Mouse (Mus musculus) stomach, embryonic 16.5 days (tissue): ENCODE measurements at regions not wholly inside any gene's neighbourhood (a gene's known extent, or its start where the extent isn't known, plus 50 kb on each side); places are given as distances from the start of the nearest gene placed in this dataset.

ENCODE experiments used
- ATAC-seq: fragments of 200-750 bp; cut with Nextera tagmentation; 2 replicates; pipeline ENCODE4 v1.8.0; 2017; ENCODE audit warnings: moderate number of reproducible peaks, moderate TSS enrichment; ENCODE audit not compliant: insufficient read depth, low FRiP score
- H3K27ac ChIP-seq: fragments of 300-500 bp; sonication (generic); 2 replicates; pipeline ENCODE4 v1.5.1; 2014; ENCODE audit warnings: low read length
- H3K27me3 ChIP-seq: fragments of 300-500 bp; sonication (generic); 2 replicates; pipeline ENCODE4 v1.6.1; 2014; ENCODE audit warnings: low read length, control low read depth, mixed read lengths; ENCODE audit not compliant: control insufficient read depth, insufficient read depth
- H3K36me3 ChIP-seq: fragments of 300-500 bp; sonication (generic); 2 replicates; pipeline ENCODE4 v1.6.1; 2014; ENCODE audit warnings: low read length; ENCODE audit not compliant: control insufficient read depth, insufficient read depth
- H3K4me1 ChIP-seq: fragments of 300-500 bp; sonication (generic); 2 replicates; pipeline ENCODE4 v1.6.1; 2014; ENCODE audit warnings: low read length, control low read depth, mixed read lengths; ENCODE audit not compliant: control insufficient read depth, insufficient read depth
- H3K4me2 ChIP-seq: fragments of 300-500 bp; sonication (generic); 2 replicates; pipeline ENCODE4 v1.6.1; 2014; ENCODE audit warnings: low read depth, low read length, mixed read lengths
- H3K4me3 ChIP-seq: fragments of 300-500 bp; sonication (generic); replicated peaks from 2 replicates; pipeline ENCODE4 v1.5.1; 2014; ENCODE audit warnings: mild to moderate bottlenecking, low read length
- H3K9ac ChIP-seq: fragments of 300-500 bp; sonication (generic); 2 replicates; pipeline ENCODE4 v1.6.1; 2014; ENCODE audit warnings: low read length
- H3K9me3 ChIP-seq: fragments of 300-500 bp; sonication (generic); replicated peaks from 2 replicates; pipeline ENCODE4 v1.6.1; 2016; ENCODE audit warnings: low read length, control low read depth; ENCODE audit not compliant: control insufficient read depth
- WGBS: fragments of 180-500 bp; shearing (Covaris S2); extraction: QIAGEN DNeasy Blood & Tissue Kit; methylation state at CpG from one replicate; pipeline ENCODE4 v1.1.7; 2014; 5-methylcytosine and 5-hydroxymethylcytosine counted together

DNA sequence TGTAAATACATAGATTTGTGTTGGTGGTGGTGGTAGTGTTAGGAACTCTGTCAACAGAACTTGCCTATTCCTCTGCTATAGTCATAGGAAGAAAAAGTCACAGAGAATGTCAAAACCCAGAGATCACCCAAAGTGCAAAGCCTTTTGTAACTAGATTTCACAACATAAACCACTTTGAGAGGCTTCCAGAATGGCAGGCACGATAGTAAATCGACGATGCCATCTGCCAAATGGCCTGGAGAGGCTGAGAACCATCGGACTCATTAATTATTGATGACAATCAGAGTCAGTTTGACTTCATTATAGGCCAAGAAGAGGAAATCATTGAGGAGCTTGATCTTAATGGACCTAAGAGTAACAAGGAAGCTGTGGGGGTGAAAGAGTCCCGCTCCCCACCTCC, 207.6 kb upstream of the Kirrel3 start:
- Histone ChIP-seq H3K27me3 (no peaks in the 10 kb centered on the region), H3K36me3 (no peaks in the 10 kb centered on the region)

DNA sequence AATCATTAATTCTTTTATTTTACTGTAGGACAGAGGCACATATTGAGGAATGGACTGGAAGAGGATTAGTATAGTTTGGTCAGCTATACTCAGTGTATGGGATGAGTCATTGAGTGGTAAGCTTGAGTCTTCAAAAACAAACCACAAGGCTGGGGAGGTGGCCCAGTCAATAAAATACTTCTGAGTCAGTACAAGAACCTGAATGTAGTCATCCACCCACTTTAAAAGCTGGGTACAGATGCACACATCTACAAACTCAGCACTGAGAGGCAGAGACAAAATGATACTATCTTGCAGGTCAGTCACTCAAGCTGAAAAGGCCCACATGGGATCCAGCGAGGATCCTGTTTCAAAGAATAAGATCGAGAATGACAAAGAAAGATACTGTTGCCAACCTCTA, 206.3 kb upstream of the Kirrel3 start:
- ATAC-seq = no peak
- WGBS = 75% methylated on average over 2 of the region's 2 CpGs
- no peak overlapping the region for H3K4me2 ChIP-seq
- H3K27me3 ChIP-seq = no peaks in the 10 kb centered on the region
- no peaks in the 10 kb centered on the region for H3K36me3 ChIP-seq
- H3K9me3 ChIP-seq = no peaks in the 10 kb centered on the region
- no peaks in the 10 kb centered on the region for H3K4me1 ChIP-seq
- no peak overlapping the region for H3K9ac ChIP-seq
- no peak overlapping the region for H3K27ac ChIP-seq
- no peak overlapping the region for H3K4me3 ChIP-seq

More for the DNA sequence above, 207.6 kb upstream of the Kirrel3 start:
- WGBS = 66% methylated on average over 5 of the region's 5 CpGs
- no peak overlapping the region for H3K27ac ChIP-seq
- no peaks in the 10 kb centered on the region for H3K9me3 ChIP-seq
- no peaks in the 10 kb centered on the region for H3K4me1 ChIP-seq
- ATAC-seq = no peak
- H3K4me2 ChIP-seq = no peak overlapping the region
- no peak overlapping the region for H3K4me3 ChIP-seq
- no peak overlapping the region for H3K9ac ChIP-seq

DNA sequence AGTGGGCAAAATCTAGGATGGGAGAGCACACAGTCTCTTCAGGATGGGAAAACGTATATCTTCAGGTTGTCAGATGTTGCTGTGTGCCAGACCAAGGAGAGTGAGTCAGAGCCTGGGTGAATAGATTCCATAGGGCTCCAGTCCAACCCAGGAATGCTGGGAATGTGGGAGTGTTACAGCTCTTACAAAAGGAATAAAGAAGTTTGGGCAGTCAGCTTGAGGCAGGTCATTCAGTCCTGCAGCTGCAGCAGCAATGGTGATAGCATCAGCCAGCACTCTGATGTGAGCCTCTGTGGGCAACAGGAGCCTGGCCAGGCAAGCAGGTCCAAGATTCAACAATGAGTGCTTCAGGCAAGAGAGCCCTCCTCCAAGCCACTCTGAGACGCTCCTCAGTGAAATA, 205.8 kb upstream of the Kirrel3 start:
- no peak overlapping the region for H3K9ac ChIP-seq
- ATAC-seq = peak; percentile 69; the same call in 1 of the 2 replicates
- no peaks in the 10 kb centered on the region for H3K9me3 ChIP-seq
- no peaks in the 10 kb centered on the region for H3K4me1 ChIP-seq
- no peaks in the 10 kb centered on the region for H3K36me3 ChIP-seq
- H3K27me3 ChIP-seq = no peaks in the 10 kb centered on the region
- no peak overlapping the region for H3K27ac ChIP-seq
- no peak overlapping the region for H3K4me3 ChIP-seq
- 34% methylated on average over 2 of the region's 2 CpGs for WGBS
- H3K4me2 ChIP-seq = no peak overlapping the region

DNA sequence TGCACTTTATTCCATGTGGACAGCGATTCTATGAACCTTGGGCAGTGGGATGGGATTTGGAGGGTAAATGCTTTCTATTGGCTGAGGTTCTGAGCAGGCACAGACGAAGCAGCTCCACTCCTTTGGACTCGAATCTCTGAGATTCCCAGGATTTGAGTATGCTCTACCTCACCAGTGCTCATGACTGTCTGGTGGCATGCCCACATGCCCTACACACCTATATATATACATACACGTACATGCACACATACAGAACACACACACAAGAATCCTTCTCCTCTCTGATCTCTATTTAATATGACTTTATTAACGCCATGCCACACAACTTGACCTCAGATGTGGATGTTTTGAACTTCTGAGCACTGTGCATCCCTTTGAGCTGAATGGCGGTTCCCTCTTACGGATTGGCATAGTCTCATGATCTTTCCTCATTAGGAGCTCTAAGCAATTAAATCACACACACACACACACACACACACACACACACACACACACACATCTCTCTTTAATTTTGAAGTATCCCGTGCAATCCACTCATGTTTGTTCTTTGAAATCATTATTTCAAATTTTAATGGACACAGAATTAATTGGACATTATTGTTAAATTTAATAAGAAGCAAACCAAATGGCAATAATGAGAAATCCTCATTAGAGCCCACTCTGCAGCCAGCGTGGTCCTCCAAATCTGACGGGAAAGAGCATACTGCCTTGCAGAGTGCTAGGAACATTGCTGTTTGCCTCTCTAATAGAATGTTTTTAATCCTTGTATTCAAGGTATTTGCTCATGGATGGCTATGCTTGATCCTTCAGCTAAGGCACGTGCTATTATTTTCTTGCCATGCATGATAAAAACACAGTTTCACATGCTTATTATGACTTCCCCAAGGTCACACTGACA, 205.1 kb upstream of the Kirrel3 start:
- H3K4me2 ChIP-seq = no peak overlapping the region
- 76% methylated on average over 11 of the region's 11 CpGs for WGBS
- no peak overlapping the region for H3K4me3 ChIP-seq
- no peaks in the 10 kb centered on the region for H3K4me1 ChIP-seq
- H3K27me3 ChIP-seq = no peaks in the 10 kb centered on the region
- H3K27ac ChIP-seq = no peak overlapping the region
- no peak for ATAC-seq
- no peaks in the 10 kb centered on the region for H3K9me3 ChIP-seq
- no peak overlapping the region for H3K9ac ChIP-seq
- H3K36me3 ChIP-seq = no peaks in the 10 kb centered on the region

DNA sequence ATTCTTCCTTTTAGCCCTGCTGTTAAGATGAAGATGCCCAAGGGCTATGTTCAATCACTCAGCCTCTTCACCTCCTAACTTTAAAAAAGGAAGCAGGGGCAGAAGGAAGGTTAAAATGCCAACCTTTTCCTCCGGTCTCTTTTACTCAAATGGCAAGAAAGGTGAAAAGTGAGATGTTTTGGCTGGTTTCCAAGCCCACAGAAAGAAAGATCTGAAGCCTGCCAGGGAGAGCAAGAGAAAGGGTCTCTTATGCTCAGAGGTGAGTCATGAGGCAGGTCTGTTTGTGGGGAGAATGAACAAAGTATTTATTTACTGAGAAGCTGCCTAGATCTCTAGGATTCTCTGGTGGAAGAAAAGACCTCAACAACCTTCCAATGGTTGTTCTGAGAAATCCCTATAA, 162.1 kb upstream of the Kirrel3 start:
- no peaks in the 10 kb centered on the region for H3K36me3 ChIP-seq
- no peaks in the 10 kb centered on the region for H3K27me3 ChIP-seq
- WGBS = 32% methylated on average over 1 of the region's 1 CpGs
- no peak overlapping the region for H3K4me2 ChIP-seq
- no peaks in the 10 kb centered on the region for H3K9me3 ChIP-seq
- H3K27ac ChIP-seq = no peak overlapping the region
- no peak overlapping the region for H3K9ac ChIP-seq
- no peaks in the 10 kb centered on the region for H3K4me1 ChIP-seq
- ATAC-seq = no peak
- no peak overlapping the region for H3K4me3 ChIP-seq

DNA sequence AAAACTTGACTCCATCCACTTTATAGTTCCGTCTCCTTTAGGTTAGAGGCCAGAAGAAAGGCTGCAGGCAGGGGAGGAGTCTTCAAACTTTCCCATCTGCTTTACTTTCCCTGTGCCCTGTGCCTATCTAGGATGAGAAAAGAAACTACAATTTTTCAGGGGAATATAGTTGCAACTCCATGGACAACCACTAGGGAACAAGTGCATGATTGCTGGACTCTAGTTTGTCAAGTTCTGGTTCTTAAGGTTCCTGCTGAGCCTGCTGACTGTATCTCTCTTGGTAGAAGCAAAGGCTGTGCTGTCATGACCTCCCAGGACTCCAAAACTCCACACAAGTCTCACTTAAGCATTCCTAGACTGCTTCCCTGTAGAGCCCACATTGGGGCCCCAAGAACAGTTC, 157.0 kb upstream of the Kirrel3 start:
- H3K36me3 ChIP-seq = no peaks in the 10 kb centered on the region
- no peak overlapping the region for H3K9ac ChIP-seq
- 91% methylated on average over 1 of the region's 1 CpGs for WGBS
- H3K4me3 ChIP-seq = no peak overlapping the region
- H3K27me3 ChIP-seq = no peaks in the 10 kb centered on the region
- H3K4me1 ChIP-seq = no peaks in the 10 kb centered on the region
- H3K9me3 ChIP-seq = no peaks in the 10 kb centered on the region
- no peak overlapping the region for H3K27ac ChIP-seq
- ATAC-seq = no peak
- H3K4me2 ChIP-seq = no peak overlapping the region

DNA sequence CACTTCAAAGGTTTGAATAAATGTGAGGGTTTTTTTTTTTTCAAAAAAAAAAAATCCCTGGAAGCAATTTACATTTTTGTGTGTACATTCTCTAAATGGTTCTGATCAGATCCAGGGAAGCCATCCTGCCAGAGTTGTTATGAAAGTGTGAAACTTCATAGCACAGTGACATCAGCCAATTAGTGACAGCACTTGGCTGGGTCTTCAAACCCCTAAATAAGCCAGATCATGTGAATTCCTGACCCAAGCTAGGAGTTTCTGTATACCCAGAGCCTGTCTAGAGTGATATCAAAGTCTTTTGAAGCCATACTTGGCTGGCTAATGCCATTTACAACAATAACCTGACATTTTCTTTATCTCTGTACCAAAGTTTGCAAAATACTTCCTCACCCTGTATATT, 151.6 kb upstream of the Kirrel3 start:
- Histone ChIP-seq H3K36me3 (no peaks in the 10 kb centered on the region), H3K9me3 (no peaks in the 10 kb centered on the region), H3K4me3 (no peak overlapping the region), H3K9ac (no peak overlapping the region), H3K4me2 (no peak overlapping the region), H3K27me3 (no peaks in the 10 kb centered on the region), H3K4me1 (no peaks in the 10 kb centered on the region), H3K27ac (no peak overlapping the region)
- no peak for ATAC-seq

DNA sequence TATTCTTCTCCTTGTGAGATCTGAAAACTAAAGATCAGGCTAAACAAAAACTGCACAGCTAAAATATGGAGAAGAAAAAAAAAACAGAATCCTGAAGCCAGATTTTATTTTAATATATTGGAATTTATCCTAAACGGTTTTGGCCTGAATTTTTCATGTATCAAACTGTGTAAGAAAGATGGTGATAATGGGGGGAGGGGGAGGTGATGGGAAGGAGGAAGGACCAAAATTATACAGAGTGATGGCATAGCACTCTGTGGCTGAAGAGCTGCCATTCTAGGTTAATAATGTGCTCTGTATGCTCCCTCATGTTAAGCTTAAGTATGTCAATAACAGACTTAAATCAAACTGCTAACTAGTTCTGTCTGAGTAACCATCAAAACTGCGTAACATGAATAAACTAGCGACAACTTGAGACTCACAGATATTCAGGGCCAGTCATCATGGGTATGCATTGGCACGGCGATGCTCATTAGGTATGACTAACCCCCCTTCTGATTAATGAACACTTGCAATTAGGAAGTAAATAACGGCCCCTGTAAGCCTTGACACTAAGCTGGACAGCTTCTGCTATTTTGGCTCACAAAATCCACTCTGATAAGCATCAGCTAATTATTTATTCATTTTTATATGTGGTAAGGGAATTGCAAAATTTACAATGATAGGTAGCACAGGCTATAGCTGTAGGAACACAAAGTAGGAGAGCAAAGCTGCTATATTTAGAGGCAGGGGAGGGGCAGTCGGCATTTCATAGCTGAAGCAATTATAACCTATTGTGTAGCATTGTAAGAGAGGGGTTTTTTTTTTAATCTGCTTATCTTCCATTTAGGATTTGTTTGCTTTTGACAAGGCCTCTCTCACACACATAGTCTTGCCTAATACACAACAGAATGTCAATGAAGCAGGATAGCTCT, 150.9 kb upstream of the Kirrel3 start:
- no peak for ATAC-seq
- no peaks in the 10 kb centered on the region for H3K27me3 ChIP-seq
- no peaks in the 10 kb centered on the region for H3K4me1 ChIP-seq
- 73% methylated on average over 7 of the region's 7 CpGs for WGBS
- no peak overlapping the region for H3K27ac ChIP-seq
- H3K36me3 ChIP-seq = no peaks in the 10 kb centered on the region
- no peak overlapping the region for H3K4me2 ChIP-seq
- H3K9ac ChIP-seq = no peak overlapping the region
- H3K4me3 ChIP-seq = no peak overlapping the region
- no peaks in the 10 kb centered on the region for H3K9me3 ChIP-seq

DNA sequence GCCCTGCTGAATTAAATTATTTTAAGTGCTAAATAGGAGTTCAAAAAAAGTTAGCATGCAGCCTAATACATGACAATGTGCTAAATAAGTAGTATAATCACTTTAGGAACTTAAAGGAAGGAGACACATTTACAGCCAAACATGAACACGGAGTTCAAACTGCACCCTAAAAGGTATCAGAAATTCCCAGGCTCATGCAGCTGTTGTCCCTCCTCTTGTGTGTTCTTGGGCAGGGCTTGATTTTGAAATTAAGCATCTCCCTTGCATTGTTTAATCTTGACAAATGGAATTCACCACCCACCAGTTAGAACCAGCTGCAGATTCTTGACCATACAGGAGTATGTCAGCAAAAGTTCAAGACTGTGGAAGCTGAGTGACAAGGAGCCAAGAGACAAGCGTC, 137.3 kb upstream of the Kirrel3 start:
- WGBS = 68% methylated on average over 2 of the region's 2 CpGs
- Histone ChIP-seq H3K27ac (no peak overlapping the region), H3K9ac (no peak overlapping the region), H3K4me2 (no peak overlapping the region), H3K27me3 (no peaks in the 10 kb centered on the region), H3K4me1 (no peaks in the 10 kb centered on the region), H3K4me3 (no peak overlapping the region), H3K36me3 (no peaks in the 10 kb centered on the region), H3K9me3 (no peaks in the 10 kb centered on the region)
- no peak for ATAC-seq
